Mouse (Mus musculus) liver, adult 2 months (tissue): ENCODE measurements around the gene Sgk1.

Experiments
- CTCF ChIP-seq: fragments of 200-500 bp; IDR thresholded peaks from 2 replicates; pipeline ENCODE4 v1.5.1; 2011; ENCODE audit warnings: low read depth, low read length, control low read depth
- POLR2A ChIP-seq: fragments of 200-500 bp; IDR thresholded peaks from 2 replicates; pipeline ENCODE4 v1.6.1; 2011; ENCODE audit warnings: low read length, control low read depth; ENCODE audit not compliant: insufficient read depth; ENCODE audit errors: extremely low read depth

DNA sequence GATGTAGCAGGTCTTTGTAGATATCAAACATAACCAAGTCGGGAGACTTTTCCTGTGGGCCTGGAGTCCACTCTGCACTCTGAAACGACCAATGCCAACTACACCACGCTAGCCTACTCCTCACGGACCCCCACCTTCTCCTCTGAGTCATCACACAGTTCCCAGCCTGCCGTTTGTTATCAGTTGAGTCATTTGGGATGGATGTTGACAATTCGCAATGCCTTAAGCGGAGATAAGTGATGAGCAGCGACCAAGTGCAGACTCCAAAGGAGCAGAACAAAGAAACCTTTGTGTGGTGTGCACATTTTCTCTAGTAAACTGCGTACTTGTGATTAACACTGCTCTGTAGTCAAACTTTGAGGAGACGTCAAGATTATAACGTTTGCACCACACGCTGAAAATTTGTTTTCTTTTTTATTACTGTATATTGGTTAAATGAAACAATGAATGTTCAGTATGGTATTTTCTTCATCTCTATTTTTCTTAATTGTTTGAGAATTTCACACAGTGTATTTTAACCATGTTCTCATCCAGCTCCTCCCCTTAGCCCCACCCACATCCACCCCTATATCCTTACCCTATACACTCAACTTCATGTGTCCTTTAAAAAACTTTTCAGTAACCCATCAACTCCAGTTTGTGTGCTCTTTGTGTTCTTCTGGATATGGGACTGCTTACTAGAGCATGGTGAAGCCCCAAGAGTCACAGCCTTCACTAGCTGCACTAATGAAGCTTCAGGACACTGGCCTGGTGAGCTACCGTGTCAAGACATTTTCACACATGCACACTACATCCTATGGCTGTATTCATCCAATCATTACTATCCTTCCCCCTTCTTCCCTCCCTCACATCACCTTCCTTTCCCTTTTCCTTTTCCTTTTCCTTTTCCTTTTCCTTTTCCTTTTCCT is 42.5 kb upstream of the Sgk1 start:
- TF ChIP-seq CTCF (no peak), POLR2A (no peak)
